Mouse (Mus musculus) forebrain, embryonic 11.5 days (tissue): ENCODE results near the gene Myo5a. TPM values are rescaled to one million over a fixed set of nuclear protein-coding genes. Genes with fewer than 3 reads are reported as not detected.

Experiments
- ATAC-seq: fragments of 200-750 bp; cut with Nextera tagmentation; replicated peaks from 2 replicates; pipeline ENCODE4 v1.8.0; 2017; ENCODE audit warnings: moderate TSS enrichment; ENCODE audit not compliant: low FRiP score
- DNase-seq: peaks from one replicate; pipeline ENCODE4 v3.0.0-alpha.2; 2017; ENCODE audit warnings: low spot score
- H3K27ac ChIP-seq: fragments of 300-500 bp; sonication (generic); 2 replicates; pipeline ENCODE4 v1.5.1; 2014; ENCODE audit warnings: low read depth, low read length
- H3K27me3 ChIP-seq: fragments of 300-500 bp; sonication (generic); 2 replicates; pipeline ENCODE4 v1.6.1; 2014; ENCODE audit warnings: mild to moderate bottlenecking, low read length, mixed read lengths; ENCODE audit not compliant: control insufficient read depth, insufficient read depth
- H3K36me3 ChIP-seq: fragments of 300-500 bp; sonication (generic); 2 replicates; pipeline ENCODE4 v1.6.1; 2014; ENCODE audit warnings: mild to moderate bottlenecking, low read length, moderate library complexity, mixed read lengths; ENCODE audit not compliant: control insufficient read depth, insufficient read depth
- H3K4me1 ChIP-seq: fragments of 300-500 bp; sonication (generic); replicated peaks from 2 replicates; pipeline ENCODE4 v1.6.1; 2014; ENCODE audit warnings: low read length, mixed read lengths; ENCODE audit not compliant: control insufficient read depth, insufficient read depth
- H3K4me2 ChIP-seq: fragments of 300-500 bp; sonication (generic); 2 replicates; pipeline ENCODE4 v1.6.1; 2014; ENCODE audit warnings: low read depth, mild to moderate bottlenecking, low read length, moderate library complexity, mixed read lengths; ENCODE audit not compliant: severe bottlenecking
- H3K4me3 ChIP-seq: fragments of 300-500 bp; sonication (generic); 2 replicates; pipeline ENCODE4 v1.5.1; 2014; ENCODE audit warnings: low read depth, low read length
- H3K9ac ChIP-seq: fragments of 300-500 bp; sonication (generic); 2 replicates; pipeline ENCODE4 v1.6.1; 2014; ENCODE audit warnings: low read length
- H3K9me3 ChIP-seq: fragments of 300-500 bp; sonication (generic); 2 replicates; pipeline ENCODE4 v1.6.1; 2016; ENCODE audit warnings: low read length, mixed read lengths; ENCODE audit not compliant: control insufficient read depth
- WGBS: fragments of 180-500 bp; shearing (Covaris S2); extraction: QIAGEN DNeasy Blood & Tissue Kit; methylation state at CpG from one replicate; pipeline ENCODE4 v1.1.7; 2014; 5-methylcytosine and 5-hydroxymethylcytosine counted together
- polyA plus RNA-seq: library from polyadenylated mRNA; unstranded; fragments of >200 nt; fragmentation: Nextera tagmentation; extraction: Ambion mirVana; gene quantifications from 2 replicates; pipeline ENCODE4 v1.2.1, GENCODE M21; 2014

Gene Myo5a
- polyA plus RNA-seq, 1 experiment from 2014 or later = 41.5 TPM

DNA sequence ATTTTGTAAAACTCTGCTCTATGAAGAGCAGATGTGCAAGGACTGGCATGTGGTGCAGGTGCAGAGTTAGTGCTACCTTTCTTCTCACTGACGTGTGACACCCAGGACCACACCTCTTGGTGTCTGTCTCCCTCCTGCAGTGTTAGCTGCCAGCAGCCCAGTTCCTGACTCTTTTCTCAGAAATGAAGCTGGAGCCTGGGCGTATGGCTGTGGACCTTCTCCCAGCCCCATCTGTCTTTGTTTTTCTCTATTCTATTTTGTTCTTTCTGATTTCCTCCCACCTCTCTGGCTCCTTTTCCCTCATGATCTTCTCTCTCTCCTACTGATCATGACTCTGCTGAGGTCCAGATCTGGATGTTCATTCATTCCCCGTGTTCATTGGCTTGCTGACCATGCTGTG is 50.3 kb downstream of the Myo5a start:
- Histone ChIP-seq H3K9me3 (no peaks in the 10 kb centered on the region), H3K27ac (no peak overlapping the region), H3K9ac (no peak overlapping the region), H3K4me1 (no peaks in the 10 kb centered on the region), H3K4me2 (no peak overlapping the region), H3K36me3 (no peaks in the 10 kb centered on the region; the same call in 1 of the 2 replicates), H3K4me3 (no peak overlapping the region), H3K27me3 (no peaks in the 10 kb centered on the region)
- DNase-seq (no peak), ATAC-seq (no peak)
- 85% methylated on average over 3 of the region's 3 CpGs for whole genome bisulfite sequencing

DNA sequence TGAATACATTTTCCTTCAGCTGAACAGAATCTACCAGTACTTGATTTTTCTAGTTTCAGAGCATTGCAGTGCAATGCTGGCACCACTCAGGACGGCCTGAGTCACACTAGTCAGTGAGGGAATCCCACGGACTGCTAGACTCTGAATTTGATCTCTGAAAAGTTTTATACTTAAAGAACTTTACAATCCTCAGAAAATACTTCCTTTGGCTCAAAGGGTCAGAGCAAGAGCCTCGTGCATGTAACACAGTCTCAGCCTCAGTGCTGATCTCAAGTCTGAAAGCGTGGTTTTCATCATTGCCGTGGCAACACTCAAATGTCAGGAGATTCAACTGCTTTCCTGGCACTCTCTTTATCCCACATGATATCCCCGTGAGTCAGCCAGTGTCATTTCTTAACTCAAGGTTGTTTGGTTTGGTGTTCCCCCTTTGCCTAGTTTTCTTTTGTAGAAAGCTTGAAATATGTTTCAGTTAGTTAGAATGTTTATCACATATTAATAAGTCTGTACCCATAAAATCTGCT is 53.4 kb downstream of the Myo5a start:
- WGBS = 75% methylated on average over 6 of the region's 6 CpGs
- Histone ChIP-seq H3K4me3 (no peak overlapping the region), H3K9me3 (no peaks in the 10 kb centered on the region), H3K4me2 (no peak overlapping the region), H3K27me3 (no peaks in the 10 kb centered on the region), H3K36me3 (no peaks in the 10 kb centered on the region; the same call in 1 of the 2 replicates), H3K4me1 (no peaks in the 10 kb centered on the region), H3K27ac (no peak overlapping the region), H3K9ac (no peak overlapping the region)
- ATAC-seq (no peak), DNase-seq (no peak)

DNA sequence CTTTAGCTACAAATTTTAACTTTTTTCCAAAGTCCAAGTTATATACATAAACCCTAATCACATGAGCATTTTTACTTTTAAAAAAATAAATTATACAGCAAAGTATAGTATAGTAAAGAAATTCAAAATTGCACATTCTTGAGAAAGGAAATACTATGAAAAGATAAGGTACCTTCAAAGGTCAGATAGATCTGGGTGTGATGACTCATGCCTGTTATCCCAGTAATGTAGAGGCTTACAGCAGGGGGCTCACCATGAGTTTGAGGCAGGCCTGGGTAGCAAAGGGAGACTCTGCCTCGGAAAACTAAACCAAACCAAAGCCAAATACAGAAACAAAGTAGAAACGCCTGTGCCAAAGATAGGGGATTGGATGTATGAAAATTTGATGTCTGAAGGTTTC is 59.7 kb downstream of the Myo5a start:
- Histone ChIP-seq H3K27ac (no peak overlapping the region), H3K9ac (no peak overlapping the region), H3K4me3 (no peak overlapping the region), H3K36me3 (no peaks in the 10 kb centered on the region; the same call in 1 of the 2 replicates), H3K4me1 (no peaks in the 10 kb centered on the region), H3K4me2 (no peak overlapping the region), H3K27me3 (no peaks in the 10 kb centered on the region), H3K9me3 (no peaks in the 10 kb centered on the region)
- no peak for DNase-seq
- WGBS = 89% methylated on average over 2 of the region's 2 CpGs
- ATAC-seq = no peak

DNA sequence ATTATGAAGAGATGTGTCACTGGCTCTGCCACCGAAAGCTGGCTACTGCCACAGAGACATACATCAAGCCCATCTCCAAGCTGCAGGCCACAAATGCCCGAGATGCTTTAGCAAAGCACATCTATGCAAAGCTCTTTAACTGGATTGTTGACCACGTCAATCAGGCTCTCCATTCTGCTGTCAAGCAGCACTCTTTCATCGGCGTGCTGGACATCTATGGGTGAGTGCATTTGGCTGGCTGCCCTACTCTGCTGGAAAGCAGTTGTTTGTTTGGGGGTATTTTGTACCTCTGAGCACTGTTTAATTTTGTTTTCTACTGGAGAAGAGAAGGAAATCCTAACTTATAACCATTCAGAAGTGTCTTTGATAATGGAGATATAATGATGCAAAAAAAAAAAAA is 76.1 kb downstream of the Myo5a start:
- Histone ChIP-seq H3K9ac (no peak overlapping the region), H3K36me3 (no peaks in the 10 kb centered on the region; the same call in 1 of the 2 replicates), H3K4me1 (no peaks in the 10 kb centered on the region), H3K4me3 (no peak overlapping the region), H3K4me2 (no peak overlapping the region), H3K27ac (no peak overlapping the region), H3K27me3 (no peaks in the 10 kb centered on the region), H3K9me3 (no peaks in the 10 kb centered on the region)
- no peak for DNase-seq
- ATAC-seq = no peak
- WGBS = 66% methylated on average over 5 of the region's 5 CpGs

GRCm38 (mm10) chr9:75160525-75160924 is 89.7 kb downstream of the Myo5a start:
- Histone ChIP-seq H3K36me3 (peaks cover 4% of the 10 kb centered on the region), H3K9me3 (no peaks in the 10 kb centered on the region), H3K4me3 (no peak overlapping the region), H3K27me3 (no peaks in the 10 kb centered on the region), H3K27ac (no peak overlapping the region), H3K4me1 (no peaks in the 10 kb centered on the region), H3K9ac (no peak overlapping the region), H3K4me2 (no peak overlapping the region)
- WGBS = 92% methylated on average over 6 of the region's 6 CpGs
- DNase-seq = no peak
- no peak for ATAC-seq

DNA sequence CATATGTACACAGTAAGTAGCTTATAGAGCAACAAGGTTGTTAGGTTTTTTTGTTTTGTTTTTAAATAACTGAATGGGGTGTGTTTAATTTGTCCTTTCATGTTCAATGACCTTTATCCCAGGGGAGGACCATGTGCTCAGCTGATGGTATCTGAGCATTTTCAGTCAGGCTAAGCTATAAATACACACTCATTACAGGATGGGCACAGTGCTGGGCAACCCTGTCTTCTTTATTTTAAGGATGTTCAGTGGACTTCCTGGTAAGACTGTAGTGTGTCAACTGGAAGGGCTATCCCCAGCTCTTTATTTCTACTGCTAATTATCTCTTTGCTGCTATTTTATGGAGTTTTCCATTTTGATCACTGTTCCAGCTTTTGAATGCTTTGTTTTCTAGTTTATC is 92.8 kb downstream of the Myo5a start:
- H3K9me3 ChIP-seq = no peaks in the 10 kb centered on the region
- H3K36me3 ChIP-seq = peaks cover 4% of the 10 kb centered on the region
- no peak for ATAC-seq
- no peaks in the 10 kb centered on the region for H3K27me3 ChIP-seq
- H3K9ac ChIP-seq = no peak overlapping the region
- DNase-seq = no peak
- H3K4me2 ChIP-seq = no peak overlapping the region
- H3K4me1 ChIP-seq = no peaks in the 10 kb centered on the region
- no peak overlapping the region for H3K27ac ChIP-seq
- no peak overlapping the region for H3K4me3 ChIP-seq

DNA sequence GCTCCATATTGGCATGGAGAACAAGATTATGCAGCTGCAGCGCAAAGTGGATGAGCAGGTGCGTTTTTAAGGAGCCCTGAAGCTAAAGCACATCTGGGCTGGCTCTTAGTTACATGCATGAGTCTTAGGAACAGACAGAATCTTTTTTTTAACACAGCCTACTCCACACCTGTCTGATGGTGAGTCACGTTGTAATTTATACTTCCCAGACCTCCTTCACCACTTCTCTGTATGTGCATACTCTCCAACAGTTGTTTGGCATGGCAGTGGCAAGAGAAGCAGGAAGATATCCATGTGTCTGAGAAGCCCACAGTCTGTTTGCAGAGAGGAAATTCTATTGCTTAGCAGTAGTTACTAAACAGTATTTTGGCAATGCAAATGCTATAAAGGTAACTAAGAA is 100.9 kb downstream of the Myo5a start:
- no peaks in the 10 kb centered on the region for H3K27me3 ChIP-seq
- no peaks in the 10 kb centered on the region; the same call in 1 of the 2 replicates for H3K36me3 ChIP-seq
- H3K9ac ChIP-seq = no peak overlapping the region
- H3K4me2 ChIP-seq = no peak overlapping the region
- no peak overlapping the region for H3K27ac ChIP-seq
- H3K4me3 ChIP-seq = no peak overlapping the region
- H3K4me1 ChIP-seq = no peaks in the 10 kb centered on the region
- 94% methylated on average over 3 of the region's 3 CpGs for WGBS
- DNase-seq (no peak), ATAC-seq (no peak)
- H3K9me3 ChIP-seq = no peaks in the 10 kb centered on the region

DNA sequence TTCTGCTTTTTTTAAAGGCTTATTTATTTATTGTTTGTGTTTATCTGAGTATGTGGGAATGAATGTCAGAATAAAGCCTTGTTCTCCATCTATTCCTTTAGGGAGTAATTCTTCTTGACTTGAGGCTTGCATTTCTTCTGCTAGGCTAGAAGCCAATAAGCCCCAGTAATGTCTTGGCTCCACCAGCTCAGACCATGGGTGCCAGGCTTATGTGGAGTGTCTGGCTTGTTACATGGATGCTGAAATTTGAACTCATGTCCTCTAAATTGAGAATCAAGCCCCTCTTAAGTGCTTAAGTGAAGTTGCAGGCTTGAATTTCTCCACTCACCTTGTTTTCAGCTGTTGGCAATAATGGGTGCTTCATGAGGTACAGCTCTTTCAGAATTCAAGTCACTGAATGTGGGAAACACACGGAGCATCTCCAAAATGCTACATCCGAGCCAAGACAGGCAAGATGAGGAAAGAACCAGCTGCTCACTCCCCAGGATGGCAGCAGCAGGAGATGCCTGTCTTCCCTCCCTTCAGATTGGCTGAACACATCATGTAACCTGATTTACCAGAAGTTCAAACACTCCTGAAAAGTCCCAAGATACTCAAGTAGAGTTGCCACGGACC is 116.9 kb downstream of the Myo5a start:
- H3K4me1 ChIP-seq = no peaks in the 10 kb centered on the region
- no peak overlapping the region for H3K27ac ChIP-seq
- H3K9ac ChIP-seq = no peak overlapping the region
- H3K27me3 ChIP-seq = no peaks in the 10 kb centered on the region
- ATAC-seq (no peak), DNase-seq (no peak)
- H3K9me3 ChIP-seq = no peaks in the 10 kb centered on the region
- WGBS = 90% methylated on average over 3 of the region's 3 CpGs
- H3K36me3 ChIP-seq = peaks cover 2% of the 10 kb centered on the region; the same call in 1 of the 2 replicates
- no peak overlapping the region for H3K4me3 ChIP-seq
- H3K4me2 ChIP-seq = no peak overlapping the region

- Histone ChIP-seq H3K27ac (no peak overlapping the region), H3K4me3 (no peak overlapping the region), H3K36me3 (no peaks in the 10 kb centered on the region), H3K9me3 (no peaks in the 10 kb centered on the region), H3K4me2 (no peak overlapping the region), H3K4me1 (no peaks in the 10 kb centered on the region), H3K27me3 (no peaks in the 10 kb centered on the region), H3K9ac (no peak overlapping the region)
- 62% methylated on average over 4 of the region's 4 CpGs for WGBS
- DNase-seq = no peak
- ATAC-seq = no peak
Observed at GRCm38 (mm10) chr9:75193858-75194257, 123.0 kb downstream of the Myo5a start.
